Mouse (Mus musculus) stomach, embryonic 16.5 days (tissue): ENCODE data around the gene Tmem121. TPM values are rescaled to one million over a fixed set of nuclear protein-coding genes. Genes with fewer than 3 reads are reported as not detected.

Experiments
- ATAC-seq: fragments of 200-750 bp; cut with Nextera tagmentation; 2 replicates; pipeline ENCODE4 v1.8.0; 2017; ENCODE audit warnings: moderate number of reproducible peaks, moderate TSS enrichment; ENCODE audit not compliant: insufficient read depth, low FRiP score
- H3K27ac ChIP-seq: fragments of 300-500 bp; sonication (generic); 2 replicates; pipeline ENCODE4 v1.5.1; 2014; ENCODE audit warnings: low read length
- H3K27me3 ChIP-seq: fragments of 300-500 bp; sonication (generic); 2 replicates; pipeline ENCODE4 v1.6.1; 2014; ENCODE audit warnings: low read length, control low read depth, mixed read lengths; ENCODE audit not compliant: control insufficient read depth, insufficient read depth
- H3K36me3 ChIP-seq: fragments of 300-500 bp; sonication (generic); 2 replicates; pipeline ENCODE4 v1.6.1; 2014; ENCODE audit warnings: low read length; ENCODE audit not compliant: control insufficient read depth, insufficient read depth
- H3K4me1 ChIP-seq: fragments of 300-500 bp; sonication (generic); 2 replicates; pipeline ENCODE4 v1.6.1; 2014; ENCODE audit warnings: low read length, control low read depth, mixed read lengths; ENCODE audit not compliant: control insufficient read depth, insufficient read depth
- H3K4me2 ChIP-seq: fragments of 300-500 bp; sonication (generic); 2 replicates; pipeline ENCODE4 v1.6.1; 2014; ENCODE audit warnings: low read depth, low read length, mixed read lengths
- H3K4me3 ChIP-seq: fragments of 300-500 bp; sonication (generic); replicated peaks from 2 replicates; pipeline ENCODE4 v1.5.1; 2014; ENCODE audit warnings: mild to moderate bottlenecking, low read length
- H3K9ac ChIP-seq: fragments of 300-500 bp; sonication (generic); 2 replicates; pipeline ENCODE4 v1.6.1; 2014; ENCODE audit warnings: low read length
- H3K9me3 ChIP-seq: fragments of 300-500 bp; sonication (generic); replicated peaks from 2 replicates; pipeline ENCODE4 v1.6.1; 2016; ENCODE audit warnings: low read length, control low read depth; ENCODE audit not compliant: control insufficient read depth
- WGBS: fragments of 180-500 bp; shearing (Covaris S2); extraction: QIAGEN DNeasy Blood & Tissue Kit; methylation state at CpG from one replicate; pipeline ENCODE4 v1.1.7; 2014; 5-methylcytosine and 5-hydroxymethylcytosine counted together
- polyA plus RNA-seq: library from polyadenylated mRNA; unstranded; fragments of >200 nt; fragmentation: Nextera tagmentation; extraction: Ambion mirVana; gene quantifications from 2 replicates; pipeline ENCODE4 v1.2.1, GENCODE M21; 2015

Tmem121 gene
- polyA plus RNA-seq, 1 experiment from 2014 or later, result 6.5 TPM

- 0 out of 2 replicates have a peak, but pooled peaks cover 7% of the 10 kb centered on the region for H3K27me3 ChIP-seq
- no peaks in the 10 kb centered on the region for H3K36me3 ChIP-seq
- 70% methylated on average over 6 of the region's 6 CpGs for WGBS
- H3K4me3 ChIP-seq, result peak overlapping the region; percentile 52
- H3K9me3 ChIP-seq, result no peaks in the 10 kb centered on the region
- H3K9ac ChIP-seq, result peak overlapping the region; percentile 81
- no peak for ATAC-seq
- H3K27ac ChIP-seq, result peak overlapping the region; percentile 93
- H3K4me2 ChIP-seq, result peak overlapping the region; percentile 94
- H3K4me1 ChIP-seq, result peaks cover 32% of the 10 kb centered on the region
These were observed 31.0 kb upstream of the Tmem121 start for GRCm38 (mm10) chr12:113154747-113155075.

GRCm38 (mm10) chr12:113155076-113155771, 30.5 kb upstream of the Tmem121 start:
- no peak for ATAC-seq
- peaks cover 32% of the 10 kb centered on the region for H3K4me1 ChIP-seq
- peak overlapping the region; percentile 81 for H3K9ac ChIP-seq
- 5% methylated on average over 32 of the region's 32 CpGs for WGBS
- 0 out of 2 replicates have a peak, but pooled peaks cover 7% of the 10 kb centered on the region for H3K27me3 ChIP-seq
- H3K4me2 ChIP-seq, result peak overlapping the region; percentile 94
- no peaks in the 10 kb centered on the region for H3K36me3 ChIP-seq
- peak overlapping the region; percentile 93 for H3K27ac ChIP-seq
- no peaks in the 10 kb centered on the region for H3K9me3 ChIP-seq
- H3K4me3 ChIP-seq, result peak overlapping the region; percentile 52

GRCm38 (mm10) chr12:113155887-113156539, 29.7 kb upstream of the Tmem121 start, which contains the start of gene Tedc1:
Tedc1 (plus strand) TSS chr12:113156421.
- under 1% methylated on average over 46 of the region's 46 CpGs for WGBS
- peak within 1 kb of the TSS; percentile 81 for H3K9ac ChIP-seq
- peak within 1 kb of the TSS; percentile 93 for H3K27ac ChIP-seq
- no peaks in the 10 kb centered on the region for H3K9me3 ChIP-seq
- H3K4me3 ChIP-seq, result peak within 1 kb of the TSS; percentile 67
- peak within 1 kb of the TSS; percentile 94 for H3K4me2 ChIP-seq
- no peaks in the 10 kb centered on the region for H3K36me3 ChIP-seq
- peak; percentile 95 for ATAC-seq
- peaks cover 32% of the 10 kb centered on the region for H3K4me1 ChIP-seq
- 0 out of 2 replicates have a peak, but pooled peaks cover 7% of the 10 kb centered on the region for H3K27me3 ChIP-seq

- Histone ChIP-seq H3K27me3 (0 out of 2 replicates have a peak, but pooled peaks cover 3% of the 10 kb centered on the region), H3K4me2 (peak overlapping the region; percentile 68)
- WGBS, result under 1% methylated on average over 23 of the region's 23 CpGs
These were observed 29.2 kb upstream of the Tmem121 start for GRCm38 (mm10) chr12:113156540-113156929.

GRCm38 (mm10) chr12:113157002-113157401, 28.7 kb upstream of the Tmem121 start:
- no peaks in the 10 kb centered on the region for H3K9me3 ChIP-seq
- peak overlapping the region; percentile 67 for H3K4me3 ChIP-seq
- no peak for ATAC-seq
- no peaks in the 10 kb centered on the region for H3K36me3 ChIP-seq
- 29% methylated on average over 8 of the region's 8 CpGs for WGBS
- H3K27me3 ChIP-seq, result no peaks in the 10 kb centered on the region
- peak overlapping the region; percentile 69 for H3K9ac ChIP-seq
- no peak overlapping the region for H3K27ac ChIP-seq
- H3K4me2 ChIP-seq, result peak overlapping the region; percentile 68
- H3K4me1 ChIP-seq, result peaks cover 27% of the 10 kb centered on the region

More at GRCm38 (mm10) chr12:113156540-113156929, 29.2 kb upstream of the Tmem121 start:
- Histone ChIP-seq H3K9me3 (no peaks in the 10 kb centered on the region), H3K9ac (peak overlapping the region; percentile 69), H3K4me1 (peaks cover 30% of the 10 kb centered on the region), H3K36me3 (no peaks in the 10 kb centered on the region), H3K27ac (peak overlapping the region; percentile 70), H3K4me3 (peak overlapping the region; percentile 67)
- peak; percentile 8 for ATAC-seq

GRCm38 (mm10) chr12:113157521-113157920, 28.2 kb upstream of the Tmem121 start:
- 83% methylated on average over 8 of the region's 8 CpGs for WGBS
- no peaks in the 10 kb centered on the region for H3K27me3 ChIP-seq
- H3K9me3 ChIP-seq, result no peaks in the 10 kb centered on the region
- H3K4me2 ChIP-seq, result peak overlapping the region; percentile 68; the same call in 1 of the 2 replicates
- H3K27ac ChIP-seq, result no peak overlapping the region
- 0 out of 2 replicates have a peak overlapping the region, but pooled peaks have one; percentile 22 for H3K9ac ChIP-seq
- no peaks in the 10 kb centered on the region for H3K36me3 ChIP-seq
- no peak overlapping the region for H3K4me3 ChIP-seq
- H3K4me1 ChIP-seq, result peaks cover 22% of the 10 kb centered on the region
- no peak for ATAC-seq

- no peaks in the 10 kb centered on the region for H3K36me3 ChIP-seq
- no peak overlapping the region for H3K4me2 ChIP-seq
- no peak overlapping the region for H3K9ac ChIP-seq
- H3K27ac ChIP-seq, result no peak overlapping the region
- no peaks in the 10 kb centered on the region for H3K9me3 ChIP-seq
- no peaks in the 10 kb centered on the region for H3K27me3 ChIP-seq
- no peak overlapping the region for H3K4me3 ChIP-seq
- 89% methylated on average over 8 of the region's 8 CpGs for WGBS
- H3K4me1 ChIP-seq, result peaks cover 19% of the 10 kb centered on the region
- no peak for ATAC-seq
These were observed 27.8 kb upstream of the Tmem121 start for GRCm38 (mm10) chr12:113157971-113158370.

GRCm38 (mm10) chr12:113163561-113164006, 22.1 kb upstream of the Tmem121 start:
- ATAC-seq, result no peak
- no peak overlapping the region for H3K27ac ChIP-seq
- H3K36me3 ChIP-seq, result no peaks in the 10 kb centered on the region
- no peak overlapping the region for H3K4me3 ChIP-seq
- no peak overlapping the region for H3K4me2 ChIP-seq
- H3K4me1 ChIP-seq, result no peaks in the 10 kb centered on the region
- H3K27me3 ChIP-seq, result no peaks in the 10 kb centered on the region
- H3K9ac ChIP-seq, result no peak overlapping the region
- WGBS, result 82% methylated on average over 11 of the region's 11 CpGs
- H3K9me3 ChIP-seq, result no peaks in the 10 kb centered on the region

- ATAC-seq, result peak; percentile 38; the same call in 1 of the 2 replicates
- Histone ChIP-seq H3K4me2 (no peak overlapping the region), H3K9ac (no peak overlapping the region), H3K36me3 (no peaks in the 10 kb centered on the region), H3K9me3 (no peaks in the 10 kb centered on the region), H3K4me1 (no peaks in the 10 kb centered on the region), H3K4me3 (no peak overlapping the region), H3K27ac (no peak overlapping the region), H3K27me3 (no peaks in the 10 kb centered on the region)
- WGBS, result 77% methylated on average over 9 of the region's 9 CpGs
These were observed 17.6 kb upstream of the Tmem121 start for GRCm38 (mm10) chr12:113168031-113168536.
